Mouse (Mus musculus) myocyte (in vitro differentiated cells): ENCODE results near the gene Cactin.

Experiments used
- CEBPB ChIP-seq: IDR thresholded peaks from 2 replicates; pipeline ENCODE4 v1.6.1; 2011; ENCODE audit warnings: mild to moderate bottlenecking, moderate library complexity; ENCODE audit not compliant: poor library complexity, insufficient read depth, severe bottlenecking
- E2F4 ChIP-seq: IDR thresholded peaks from one replicate; pipeline ENCODE4 v1.6.1; 2011; ENCODE audit warnings: mild to moderate bottlenecking, control low read depth, moderate library complexity; ENCODE audit not compliant: insufficient read depth
- MAX ChIP-seq: IDR thresholded peaks from one replicate; pipeline ENCODE4 v1.6.1; 2011; ENCODE audit warnings: low read depth, mild to moderate bottlenecking, control low read depth
- MYOD1 ChIP-seq, 3 experiments: IDR thresholded peaks; one replicate each; pipeline ENCODE4 v1.6.1; 2011; ENCODE audit warnings: control low read depth in 2 of 3, low read depth in 2 of 3, mild to moderate bottlenecking in 2 of 3, moderate library complexity in 1 of 3; ENCODE audit not compliant: insufficient read length in 2 of 3, control insufficient read depth in 1 of 3
- POLR2A ChIP-seq: IDR thresholded peaks from one replicate; pipeline ENCODE4 v1.6.1; 2011; ENCODE audit warnings: low read depth, mild to moderate bottlenecking, control low read depth, moderate library complexity; ENCODE audit not compliant: insufficient read length
- POLR2AphosphoS2 ChIP-seq: IDR thresholded peaks from one replicate; pipeline ENCODE4 v1.6.1; 2011; ENCODE audit warnings: low read depth, control low read depth; ENCODE audit not compliant: insufficient read length
- SRF ChIP-seq: IDR thresholded peaks from one replicate; pipeline ENCODE4 v1.6.1; 2011; ENCODE audit warnings: low read depth; ENCODE audit not compliant: control insufficient read depth, insufficient read length
- TCF3 ChIP-seq: IDR thresholded peaks from one replicate; pipeline ENCODE4 v1.6.1; 2011; ENCODE audit warnings: low read depth, control low read depth; ENCODE audit not compliant: insufficient read length

DNA sequence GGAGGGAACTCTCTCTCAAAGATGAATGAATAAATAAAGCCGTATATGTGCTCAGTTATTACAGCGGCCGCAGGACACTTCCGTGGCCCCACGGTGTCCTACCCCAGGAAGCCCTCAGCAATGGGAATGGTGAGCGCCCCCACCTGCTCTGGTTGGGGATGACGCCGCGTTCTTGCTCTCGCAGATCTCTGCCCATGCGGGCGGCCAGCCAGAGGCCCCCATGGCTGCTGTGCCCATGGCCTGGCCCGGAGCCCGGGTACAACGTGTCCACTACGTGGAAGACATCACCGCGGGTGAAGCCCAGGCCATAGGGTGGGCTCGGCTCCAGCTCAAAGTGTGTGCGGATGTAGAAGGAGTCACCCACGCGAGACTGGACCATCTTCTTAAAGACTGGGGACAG is 43.2 kb upstream of the Cactin start:
- no peak for TF ChIP-seq POLR2A
- TF ChIP-seq MYOD1 (IDR thresholded peaks at IDR 0.05; ENCODE audit: control insufficient read depth in 1 of 3, insufficient read length in 2 of 3, low read depth in 2 of 3) = no peak
- no peak for TF ChIP-seq SRF
- no peak for TF ChIP-seq E2F4
- TF ChIP-seq TCF3 = no peak
- TF ChIP-seq CEBPB = no peak
- TF ChIP-seq MAX = no peak
- no peak for TF ChIP-seq POLR2AphosphoS2
